Mouse (Mus musculus): ENCODE measurements around the gene Ssbp4. TPM values are rescaled to one million over a fixed set of nuclear protein-coding genes. Genes with fewer than 3 reads are reported as not detected.

Ssbp4 gene
- total and polyA plus RNA-seq, 3 experiments, result 84.9 to 212 TPM; not detected in 1

DNA sequence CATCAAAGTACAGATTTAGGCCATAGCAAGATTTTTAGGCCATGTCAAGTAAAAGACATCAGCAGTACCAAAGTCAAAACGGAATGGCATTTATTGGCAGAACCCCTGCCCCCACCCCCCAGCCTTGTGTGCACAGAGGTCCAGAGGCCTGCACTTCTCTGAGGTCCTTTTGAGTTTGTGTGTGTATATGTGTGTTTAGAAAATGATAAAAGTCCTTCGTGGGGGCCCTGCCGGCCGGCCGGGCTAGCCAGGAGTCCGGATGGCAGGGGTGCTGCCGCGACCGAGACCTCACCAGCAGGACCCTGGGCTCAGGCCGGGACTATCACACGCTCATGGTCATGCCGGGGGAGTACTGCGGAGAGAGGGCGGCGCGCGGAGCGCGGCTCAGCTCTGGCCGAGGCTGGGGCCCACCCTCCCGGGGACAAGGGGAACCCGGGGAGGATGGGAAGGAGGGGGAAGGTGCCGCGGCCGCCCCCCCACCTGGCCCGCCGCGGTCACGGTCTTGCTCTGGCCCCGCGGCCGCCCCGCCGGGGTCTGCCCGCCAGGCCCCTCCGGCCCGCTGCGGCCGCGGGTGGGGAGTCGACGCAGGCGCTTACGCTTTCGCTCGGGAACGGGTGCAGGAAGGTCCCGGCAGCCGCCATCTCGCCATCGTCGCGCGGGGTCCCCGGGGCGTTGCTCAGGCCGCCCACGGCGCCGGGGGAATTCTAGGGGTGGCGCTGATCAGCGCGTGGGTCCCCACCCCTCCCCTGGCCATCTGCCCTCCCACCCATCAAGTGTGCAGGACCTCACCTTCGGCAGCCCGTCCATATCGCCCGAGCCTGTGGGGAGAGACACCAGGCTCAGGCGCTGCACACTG, 11.0 kb downstream of the Ssbp4 start:
- Histone ChIP-seq H3K27ac (ENCODE audit: control insufficient read depth, low read depth, low read length) (no peak overlapping the region), H3K4me1 (ENCODE audit: control insufficient read depth in 1 of 2, insufficient read depth in 2 of 2, low read length in 2 of 2) (peaks cover 3 to 11% of the 10 kb centered on the region in 2 experiments; a peak in 3 of 4 replicates), H3K9me3 (replicated peaks; ENCODE audit: insufficient read depth, low read length) (no peaks in the 10 kb centered on the region), H3K9ac (ENCODE audit: control insufficient read depth, low read depth, low read length, poor library complexity, severe bottlenecking) (no peak overlapping the region), H3K27me3 (ENCODE audit: control insufficient read depth in 1 of 2, insufficient read depth in 2 of 2, low read length in 2 of 2) (no peaks in the 10 kb centered on the region), H3K36me3 (ENCODE audit: control insufficient read depth in 1 of 2, insufficient read depth in 2 of 2, low read length in 2 of 2) (no peaks in the 10 kb centered on the region; a peak in 1 of 4 replicates), H3K4me3 (ENCODE audit: control insufficient read depth in 1 of 2, insufficient read depth in 1 of 2, low read depth in 2 of 2, low read length in 2 of 2) (no peak overlapping the region), H3K79me2 (ENCODE audit: control insufficient read depth, insufficient read depth, low read length, poor library complexity) (peaks cover 7% of the 10 kb centered on the region)
- DNase-seq (ENCODE audit: low read depth, low spot score), result no peak
- TF ChIP-seq MAX (IDR thresholded peaks at IDR 0.05; ENCODE audit: low read length) (no peak), MXI1 (IDR thresholded peaks at IDR 0.05; ENCODE audit: low read depth, low read length) (no peak), ELF1 (IDR thresholded peaks at IDR 0.05; ENCODE audit: low read depth, low read length) (no peak), TBP (IDR thresholded peaks at IDR 0.05; ENCODE audit: low read depth, low read length) (no peak), MAZ (IDR thresholded peaks at IDR 0.05; ENCODE audit: low read depth, low read length) (no peak), ZC3H11A (IDR thresholded peaks at IDR 0.05; ENCODE audit: low read depth, low read length) (no peak), BHLHE40 (IDR thresholded peaks at IDR 0.05; ENCODE audit: borderline replicate concordance, low read depth, low read length) (no peak), ZMIZ1 (IDR thresholded peaks at IDR 0.05; ENCODE audit: low read depth, low read length) (no peak), NRF1 (IDR thresholded peaks at IDR 0.05; ENCODE audit: insufficient read depth, low read depth, low read length, poor library complexity, severe bottlenecking) (no peak), MAFK (IDR thresholded peaks at IDR 0.05; ENCODE audit: borderline replicate concordance, low read depth, low read length) (no peak), RAD21 (IDR thresholded peaks at IDR 0.05; ENCODE audit: low read depth, low read length) (no peak), JUND (IDR thresholded peaks at IDR 0.05; ENCODE audit: low read depth, low read length) (no peak)

DNA sequence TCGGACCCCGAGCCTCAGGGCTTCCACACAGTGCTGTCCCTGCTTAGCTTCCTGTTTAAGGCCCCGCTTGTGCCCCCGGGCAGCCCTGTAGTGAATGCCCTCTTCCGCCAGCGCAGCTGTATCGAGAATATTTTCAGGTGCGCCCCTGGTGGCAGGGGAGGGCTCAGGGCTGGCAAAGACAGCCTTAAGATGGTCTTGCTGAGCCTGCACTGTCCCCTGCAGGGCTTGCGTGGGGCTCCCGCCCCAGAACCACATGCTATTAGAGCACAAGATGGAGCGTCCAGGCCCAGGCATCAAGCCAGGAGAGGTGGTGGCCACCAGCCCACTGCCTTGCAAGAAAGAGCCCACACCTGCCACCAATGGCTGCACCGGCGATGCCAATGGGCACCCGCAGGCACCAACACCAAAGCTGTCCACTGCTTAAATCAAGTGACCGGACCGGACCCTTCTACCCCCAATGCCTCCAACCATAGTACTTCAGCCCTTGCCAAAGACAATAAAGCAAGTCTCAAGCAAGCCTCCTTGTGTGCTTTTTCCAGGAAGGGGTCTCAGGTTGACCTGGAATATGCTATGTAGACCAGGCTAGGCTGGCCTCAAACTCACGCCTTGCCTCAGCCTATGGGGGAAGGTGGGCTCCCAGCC, 11.8 kb downstream of the Ssbp4 start:
- Histone ChIP-seq H3K36me3 (ENCODE audit: control insufficient read depth in 1 of 2, insufficient read depth in 2 of 2, low read length in 2 of 2) (no peaks in the 10 kb centered on the region; a peak in 1 of 4 replicates), H3K27me3 (ENCODE audit: control insufficient read depth in 1 of 2, insufficient read depth in 2 of 2, low read length in 2 of 2) (no peaks in the 10 kb centered on the region), H3K79me2 (ENCODE audit: control insufficient read depth, insufficient read depth, low read length, poor library complexity) (peaks cover 7% of the 10 kb centered on the region), H3K4me1 (ENCODE audit: control insufficient read depth in 1 of 2, insufficient read depth in 2 of 2, low read length in 2 of 2) (peaks cover 3 to 11% of the 10 kb centered on the region in 2 experiments; a peak in 3 of 4 replicates), H3K4me3 (ENCODE audit: control insufficient read depth in 1 of 2, insufficient read depth in 1 of 2, low read depth in 2 of 2, low read length in 2 of 2) (no peak overlapping the region), H3K27ac (ENCODE audit: control insufficient read depth, low read depth, low read length) (no peak overlapping the region), H3K9ac (ENCODE audit: control insufficient read depth, low read depth, low read length, poor library complexity, severe bottlenecking) (no peak overlapping the region), H3K9me3 (replicated peaks; ENCODE audit: insufficient read depth, low read length) (no peaks in the 10 kb centered on the region)
- TF ChIP-seq SMC3 (IDR thresholded peaks at IDR 0.05; ENCODE audit: low read depth, low read length) (no peak), GABPA (IDR thresholded peaks at IDR 0.05; ENCODE audit: low read depth, low read length) (no peak), POLR2A (IDR thresholded peaks at IDR 0.05; ENCODE audit: control insufficient read depth in 1 of 2, insufficient read depth in 1 of 2, low read depth in 1 of 2, low read length in 2 of 2, poor library complexity in 1 of 2) (no peak; a peak in 1 of 4 replicates), POLR2AphosphoS2 (IDR thresholded peaks at IDR 0.05; ENCODE audit: low read length) (peak; percentile 56), USF1 (IDR thresholded peaks at IDR 0.05; ENCODE audit: low read depth, low read length) (no peak), GATA1 (IDR thresholded peaks at IDR 0.05; ENCODE audit: low read depth, low read length) (no peak), TCF12 (IDR thresholded peaks at IDR 0.05; ENCODE audit: low read depth, low read length) (no peak), ZC3H11A (IDR thresholded peaks at IDR 0.05; ENCODE audit: low read depth, low read length) (no peak)
- DNase-seq (ENCODE audit: low read depth, low spot score), result no peak

Data from MEL (cell line).